Mouse (Mus musculus): ENCODE measurements around the gene Insig1.

GRCm38 (mm10) chr5:28084743-28085142 is 13.6 kb downstream of the Insig1 start:
- TF ChIP-seq CTCF (IDR thresholded peaks at IDR 0.05; ENCODE audit: low read depth), result no peak
- TF ChIP-seq EP300 (IDR thresholded peaks at IDR 0.05; ENCODE audit: low read depth), result no peak

All from liver, embryonic 14.5 days (tissue).